Mouse (Mus musculus) large intestine, adult 2 months (tissue): Measurements from ENCODE around the gene Ier3. TPM values are rescaled to one million over a fixed set of nuclear protein-coding genes. Genes with fewer than 3 reads are reported as not detected.

ENCODE experiments used
- DNase-seq: peaks from one replicate; pipeline ENCODE4 v3.0.0-alpha.2; 2012; ENCODE audit warnings: low read depth, low spot score
- WGBS: fragments of 180-500 bp; shearing (Covaris S2); methylation state at CpG from one replicate; pipeline ENCODE4 v1.1.7; 2018; 5-methylcytosine and 5-hydroxymethylcytosine counted together
- polyA plus RNA-seq: library from polyadenylated mRNA; depleted of rRNA; stranded (reverse); fragments of >200 nt; gene quantifications from 2 replicates; pipeline ENCODE4 v1.2.3, GENCODE M21; 2012

Gene Ier3
- polyA plus RNA-seq, 1 experiment: 11.6 TPM

DNA sequence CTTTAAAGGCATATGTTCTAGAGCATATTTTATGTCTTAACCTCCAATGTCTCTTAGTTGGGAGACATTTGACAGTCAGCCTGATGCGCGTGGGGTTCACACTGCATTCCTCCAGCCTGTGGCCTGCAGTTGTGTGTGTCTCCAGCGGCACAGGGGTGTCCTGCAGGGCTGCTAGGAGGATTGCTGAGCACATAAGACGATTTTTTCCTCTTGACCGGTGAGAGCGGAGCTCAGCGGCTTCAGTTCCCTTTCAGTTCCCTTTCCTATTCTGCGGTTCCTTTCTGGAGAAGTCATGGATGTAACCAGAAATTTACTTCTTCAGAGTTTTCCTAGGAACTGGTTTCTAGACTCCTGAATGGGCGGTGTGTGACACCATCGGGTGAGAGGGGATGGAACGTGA is 12.1 kb upstream of the Ier3 start:
- 89% methylated on average over 11 of the region's 11 CpGs for WGBS
- DNase-seq: no peak

DNA sequence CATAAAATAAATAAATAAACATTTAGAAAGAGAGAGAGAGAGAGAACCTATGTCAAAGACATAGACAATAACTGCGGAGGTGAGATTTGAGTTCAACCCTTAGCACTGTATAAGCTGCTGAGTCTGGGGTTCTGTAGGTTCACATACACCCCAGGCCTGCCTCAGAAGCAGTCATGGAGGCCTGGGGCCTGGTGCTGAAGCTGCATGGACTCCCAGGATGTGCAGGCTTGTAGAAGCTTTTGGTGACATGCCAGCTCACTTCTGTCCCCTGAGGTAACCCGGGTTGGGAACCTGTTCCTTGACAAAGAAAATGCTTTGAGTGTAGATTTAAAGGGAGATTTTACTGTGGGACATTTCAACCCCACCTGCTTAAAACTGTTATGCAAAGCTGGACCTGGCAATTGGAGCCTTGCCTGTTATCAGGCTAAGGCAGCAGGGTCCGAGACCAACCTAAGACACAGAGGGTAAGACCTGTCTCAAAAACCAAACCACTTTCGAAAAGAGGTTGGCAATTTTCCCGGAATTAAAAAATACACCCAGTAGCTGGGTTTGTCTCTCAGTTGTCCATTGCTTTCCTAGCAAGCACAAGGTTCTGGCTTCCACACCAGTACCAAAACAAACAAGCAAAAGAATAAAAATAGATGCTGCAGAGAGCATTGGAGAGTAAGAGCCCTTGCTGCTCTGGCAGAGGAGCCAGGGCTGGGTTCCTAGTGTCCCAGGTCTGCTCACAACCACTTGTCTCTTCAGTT is 10.4 kb upstream of the Ier3 start:
- DNase-seq: no peak
- WGBS: 72% methylated on average over 5 of the region's 5 CpGs

DNA sequence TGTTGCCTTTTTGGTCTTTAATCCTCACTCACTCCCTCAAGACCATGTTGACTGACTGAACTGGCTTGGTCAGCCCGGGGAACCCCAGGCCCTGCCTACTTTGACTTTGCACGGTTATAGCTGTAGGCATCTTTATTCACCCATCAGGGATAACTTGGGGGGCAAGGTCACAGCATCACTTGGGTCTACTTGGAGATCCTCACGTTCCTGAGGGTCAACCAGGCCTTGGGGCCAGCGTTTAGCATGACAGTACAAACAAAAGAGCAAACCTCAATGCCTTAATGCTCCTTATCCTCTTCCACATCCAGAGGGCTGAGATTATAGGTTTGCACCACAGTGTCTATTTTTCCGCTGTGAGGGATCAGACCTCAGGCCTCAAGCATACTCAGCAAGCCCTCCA is 9.2 kb upstream of the Ier3 start:
- DNase-seq: no peak
- WGBS: 82% methylated on average over 5 of the region's 5 CpGs

DNA sequence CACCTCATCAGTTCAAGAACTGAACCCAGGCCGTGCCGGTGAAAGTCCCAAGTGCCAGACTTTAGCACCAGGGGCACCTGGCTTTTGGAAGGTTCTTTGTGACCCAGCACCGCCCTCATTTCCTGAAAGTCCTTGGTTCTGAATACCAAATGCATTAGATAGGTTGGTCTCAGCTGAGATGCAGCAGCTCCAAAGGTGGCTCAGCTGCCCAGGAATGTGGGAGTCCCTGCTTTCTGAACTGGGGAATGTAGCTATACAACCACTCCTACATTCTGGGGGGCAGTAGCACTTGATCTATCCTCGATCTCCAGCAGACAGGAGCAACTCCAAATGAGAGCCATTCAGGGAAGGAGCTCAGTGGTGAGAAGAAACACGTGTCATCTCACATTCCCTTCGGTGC is 8.7 kb upstream of the Ier3 start:
- no peak for DNase-seq
- 53% methylated on average over 6 of the region's 6 CpGs for WGBS

DNA sequence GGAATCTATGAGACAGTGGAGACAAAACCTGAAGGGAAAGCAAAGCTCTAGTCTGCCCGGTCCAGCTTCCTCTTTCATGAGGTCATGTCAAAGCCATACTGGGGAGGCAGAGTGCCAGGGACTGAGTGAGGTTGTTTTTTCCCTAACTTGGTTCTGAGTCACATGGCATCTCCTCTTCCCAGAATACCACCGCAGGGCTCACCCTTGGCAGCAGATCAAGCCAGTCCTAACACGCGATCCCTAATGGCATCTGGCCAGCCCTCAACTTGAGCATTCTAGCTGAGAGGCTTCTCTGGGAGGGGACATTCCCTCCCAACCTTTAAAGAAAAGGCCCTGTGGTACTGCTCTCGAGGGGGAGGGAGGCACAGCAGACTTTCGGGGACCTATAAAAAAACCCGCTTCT is 8.2 kb upstream of the Ier3 start:
- WGBS: 5% methylated on average over 7 of the region's 7 CpGs
- DNase-seq: peak; percentile 79

DNA sequence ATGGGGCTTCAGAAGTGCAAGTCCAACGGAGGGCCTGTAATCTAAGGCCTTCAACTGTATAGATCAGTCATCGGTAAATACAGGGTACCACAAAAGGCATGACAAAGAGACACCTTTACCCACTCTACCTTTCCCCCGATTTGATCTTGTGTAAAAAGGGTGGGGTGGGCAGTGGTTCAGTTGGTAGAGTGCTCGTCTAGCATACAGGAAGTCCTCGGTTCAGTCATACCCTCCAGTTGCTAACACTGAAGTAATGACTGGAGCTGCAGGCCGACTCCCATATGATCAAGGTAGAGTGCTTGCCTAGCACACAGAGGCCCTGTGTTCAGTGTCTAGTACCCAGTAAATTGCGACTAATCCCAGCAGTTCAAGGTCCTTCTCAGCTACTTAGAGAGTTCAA is 7.8 kb upstream of the Ier3 start:
- no peak for DNase-seq
- WGBS: 16% methylated on average over 7 of the region's 7 CpGs

DNA sequence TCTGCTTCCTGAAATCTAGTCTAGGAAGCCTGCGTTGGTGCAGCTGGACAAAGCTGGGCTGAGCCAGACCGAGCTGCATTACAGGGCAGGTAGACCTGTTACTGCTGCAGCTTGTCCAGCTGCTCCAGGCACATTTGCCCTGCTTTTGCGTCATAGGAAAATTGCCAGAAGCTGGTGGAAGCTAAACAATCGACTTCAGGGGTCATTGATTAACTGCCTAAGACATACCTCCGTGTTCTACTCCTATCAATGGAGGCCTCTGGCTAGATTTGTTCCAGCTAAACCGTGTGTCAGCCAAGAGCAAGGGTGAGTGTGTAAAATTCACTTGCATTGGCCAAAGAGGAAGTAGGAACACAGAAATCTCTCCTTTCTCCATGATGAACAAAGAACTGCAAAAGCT is 6.8 kb upstream of the Ier3 start:
- 15% methylated on average over 6 of the region's 6 CpGs for WGBS
- DNase-seq: no peak

DNA sequence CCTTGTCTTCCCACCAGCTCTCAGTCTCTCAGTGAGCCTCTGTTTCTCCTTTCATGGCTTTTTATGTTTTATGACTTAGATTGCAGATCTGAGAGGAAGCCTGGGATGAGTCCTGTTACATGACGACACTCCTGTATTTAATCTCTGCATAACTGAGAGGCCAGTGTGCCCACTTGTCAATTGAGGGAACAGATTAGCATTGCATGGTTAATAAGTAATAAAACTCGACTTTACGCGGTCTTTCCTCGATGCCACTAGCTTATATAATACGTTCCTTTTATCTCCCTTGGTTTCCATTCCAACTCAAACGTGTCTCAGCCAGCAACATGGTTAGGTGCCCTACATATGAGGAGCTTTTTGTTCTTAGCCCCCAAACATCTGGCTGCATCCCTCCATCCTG is 5.6 kb upstream of the Ier3 start:
- whole genome bisulfite sequencing: 22% methylated on average over 7 of the region's 7 CpGs
- DNase-seq: no peak

DNA sequence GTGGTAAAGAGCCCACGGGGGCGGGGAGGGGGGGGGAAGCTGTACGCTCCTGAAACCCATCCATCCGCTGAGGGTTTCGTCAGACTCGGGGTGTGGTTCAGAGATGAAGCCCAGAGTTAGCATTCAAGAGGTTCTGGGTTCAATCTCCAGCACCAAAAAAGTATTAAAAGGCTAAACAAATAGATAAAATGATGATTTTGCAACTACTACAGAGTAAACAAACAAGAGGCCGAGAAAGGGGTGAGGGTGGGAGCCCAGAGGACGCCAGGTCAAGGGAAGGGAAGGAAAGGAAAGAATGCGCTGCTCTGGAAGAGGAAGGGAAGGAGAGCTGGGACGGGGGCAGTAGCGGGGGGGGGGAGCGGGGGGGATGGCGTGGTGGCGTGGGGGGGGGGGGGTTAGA is 4.8 kb upstream of the Ier3 start:
- WGBS: 60% methylated on average over 11 of the region's 14 CpGs
- no peak for DNase-seq

DNA sequence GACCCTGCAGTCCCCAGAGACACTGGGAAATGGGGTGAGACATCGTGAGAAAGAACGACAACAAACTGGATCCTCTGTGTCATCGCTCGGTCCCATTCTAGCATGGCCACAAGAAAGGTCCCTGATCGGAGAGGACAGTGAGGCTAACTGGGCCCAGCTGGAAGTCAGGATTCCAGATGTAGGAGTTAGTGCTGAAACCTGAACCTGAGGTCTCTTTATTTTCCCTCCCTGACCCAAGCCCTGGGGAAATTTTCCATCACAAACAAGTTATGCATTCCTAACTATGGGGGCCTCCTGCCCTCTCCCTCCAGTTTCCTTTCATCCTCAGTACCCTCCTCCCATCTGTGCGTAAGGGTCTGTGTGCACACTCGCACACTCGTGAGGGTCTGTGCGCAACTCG is 4.3 kb upstream of the Ier3 start:
- 81% methylated on average over 10 of the region's 10 CpGs for WGBS

DNA sequence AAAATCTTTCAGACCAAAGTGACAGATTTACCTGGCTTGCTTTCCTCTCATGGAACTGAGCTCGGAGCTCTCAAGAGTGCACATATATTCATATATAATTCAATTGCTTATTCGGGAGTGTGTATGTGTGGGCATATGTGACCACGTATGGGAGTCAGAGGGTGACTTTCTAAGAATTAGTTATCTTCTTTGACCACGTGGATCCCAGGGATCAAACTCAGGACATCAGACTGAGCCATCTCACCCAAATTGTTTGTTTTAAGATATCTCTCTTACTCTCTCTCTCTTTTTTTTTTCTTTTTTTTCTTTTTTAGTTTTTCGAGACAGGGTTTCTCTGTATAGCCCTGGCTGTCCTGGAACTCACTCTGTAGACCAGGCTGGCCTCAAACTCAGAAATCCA is 1.4 kb upstream of the Ier3 start:
- no peak for DNase-seq
- 89% methylated on average over 5 of the region's 5 CpGs for WGBS

More for the DNA sequence above, 4.3 kb upstream of the Ier3 start:
- no peak for DNase-seq

DNA sequence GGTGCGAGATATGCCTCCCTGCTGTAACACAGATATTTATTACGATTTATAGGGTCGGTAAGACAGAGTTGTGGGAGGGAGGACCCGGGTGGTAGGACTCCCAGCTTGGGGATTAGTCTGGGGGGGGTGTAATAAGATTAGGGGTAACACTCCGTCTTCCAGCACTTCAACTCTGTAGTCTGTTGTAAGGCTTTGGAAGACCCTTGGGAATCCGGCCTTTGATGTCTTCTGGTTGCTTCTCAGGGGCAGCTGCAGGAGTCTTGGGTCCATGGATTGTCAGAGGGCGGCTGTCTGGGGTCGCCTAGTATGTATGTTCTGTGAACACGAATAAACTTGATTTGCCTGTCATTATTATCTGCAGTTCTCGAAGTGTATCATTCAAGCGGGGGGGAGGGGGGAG is 1.1 kb downstream of the Ier3 start:
- DNase-seq: no peak
- WGBS: 2% methylated on average over 11 of the region's 11 CpGs

DNA sequence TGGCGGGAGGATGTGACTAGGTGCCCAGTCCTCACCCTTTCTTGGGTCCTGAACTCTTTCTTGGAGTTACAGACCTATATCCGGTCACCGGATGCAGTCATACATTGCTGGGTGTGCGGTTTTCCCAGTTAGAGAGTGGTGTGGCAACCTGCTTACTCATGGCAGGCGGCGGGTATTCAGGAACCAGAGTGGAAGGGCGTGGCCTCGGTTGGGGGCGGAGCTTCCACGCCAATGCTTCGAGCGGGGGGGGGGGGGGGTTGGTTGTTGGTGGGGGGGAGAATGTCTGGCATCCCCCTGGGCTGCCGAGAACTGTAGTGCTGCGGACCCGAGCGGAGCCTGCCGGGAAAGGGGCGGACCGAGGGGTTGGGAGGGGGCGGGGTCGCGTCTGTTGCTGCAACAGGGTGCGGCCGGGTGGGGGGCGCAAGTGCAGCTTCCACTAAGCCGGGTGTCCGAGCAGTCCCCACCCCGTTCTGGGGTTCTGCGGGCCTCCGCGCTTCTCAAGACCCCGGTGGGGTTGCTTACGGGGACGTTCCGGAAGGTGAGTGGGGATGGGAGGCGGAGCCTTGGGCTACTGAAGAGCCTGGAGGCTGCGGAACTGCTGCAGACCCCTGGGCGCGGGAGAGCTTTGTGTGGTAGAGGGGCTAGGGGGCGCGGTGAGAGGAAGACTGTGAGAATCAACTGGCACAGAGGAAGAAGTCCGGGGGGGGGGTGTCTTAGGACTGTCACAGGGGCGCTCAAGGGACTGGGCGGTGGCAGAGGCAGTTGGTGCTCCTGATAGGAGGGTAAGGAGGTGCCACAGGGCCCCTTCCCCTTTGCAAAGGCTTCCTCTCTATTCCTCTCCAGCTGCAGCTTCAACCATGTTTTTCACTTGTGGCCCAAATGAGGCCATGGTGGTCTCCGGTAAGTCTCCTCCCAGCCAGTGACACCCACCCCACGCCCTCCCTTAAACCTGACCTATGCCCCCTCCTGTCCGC is 1.8 kb downstream of the Ier3 start, which contains the start of gene Flot1:
Flot1 (plus strand) TSS at position 267 of the 974 bp plus-strand sequence.
- 2% methylated on average over 47 of the region's 47 CpGs for WGBS
- DNase-seq: peak; percentile 84

DNA sequence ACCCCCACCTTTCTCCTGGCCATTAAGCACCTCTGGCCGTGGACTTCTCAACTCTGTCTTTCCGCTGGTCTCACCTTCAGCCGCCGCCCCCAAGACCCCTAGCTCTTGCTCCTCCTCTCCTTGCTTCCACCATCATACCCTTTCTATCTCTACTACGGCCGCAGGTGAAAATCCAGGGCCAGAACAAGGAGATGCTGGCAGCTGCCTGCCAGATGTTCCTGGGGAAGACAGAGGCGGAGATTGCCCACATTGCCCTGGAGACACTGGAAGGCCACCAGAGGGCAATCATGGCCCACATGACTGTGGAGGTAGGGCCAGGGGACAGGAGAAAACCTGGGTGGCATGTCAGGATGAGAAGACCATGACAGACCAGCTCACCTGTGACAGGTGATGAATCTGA is 2.9 kb downstream of the Ier3 start:
- WGBS: 70% methylated on average over 7 of the region's 7 CpGs
- no peak for DNase-seq

DNA sequence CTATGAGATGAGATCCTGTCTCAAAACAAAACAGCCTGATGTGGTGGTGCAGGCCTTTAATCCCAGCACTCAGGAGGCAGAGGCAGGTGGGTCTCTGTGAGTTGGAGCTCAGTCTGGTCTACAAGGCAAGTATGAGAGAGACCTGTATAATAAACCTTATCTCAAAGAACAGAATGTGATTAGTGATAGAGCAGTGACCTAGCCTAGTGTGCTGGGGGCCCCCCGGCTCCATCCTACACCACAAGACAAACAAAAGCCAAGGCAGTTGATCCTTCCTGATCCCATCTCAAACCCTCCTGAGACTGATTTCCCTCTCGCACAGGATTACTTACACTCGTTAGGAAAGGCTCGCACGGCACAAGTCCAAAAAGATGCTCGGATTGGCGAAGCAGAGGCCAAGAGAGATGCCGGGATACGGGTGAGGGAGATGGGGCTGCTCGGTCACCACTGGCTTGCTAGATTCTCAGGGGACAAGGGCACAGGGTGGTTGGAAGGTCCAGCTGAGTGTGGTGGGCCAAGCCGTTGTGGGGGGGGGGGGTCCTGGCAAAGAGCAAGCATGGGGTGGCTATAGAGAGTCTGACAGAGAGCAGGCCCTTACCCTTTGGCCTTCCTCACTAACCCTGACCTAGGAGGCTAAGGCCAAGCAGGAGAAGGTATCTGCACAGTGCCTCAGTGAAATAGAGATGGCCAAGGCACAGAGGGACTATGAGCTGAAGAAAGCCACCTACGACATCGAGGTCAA is 3.8 kb downstream of the Ier3 start:
- 91% methylated on average over 13 of the region's 13 CpGs for WGBS
- DNase-seq: no peak

DNA sequence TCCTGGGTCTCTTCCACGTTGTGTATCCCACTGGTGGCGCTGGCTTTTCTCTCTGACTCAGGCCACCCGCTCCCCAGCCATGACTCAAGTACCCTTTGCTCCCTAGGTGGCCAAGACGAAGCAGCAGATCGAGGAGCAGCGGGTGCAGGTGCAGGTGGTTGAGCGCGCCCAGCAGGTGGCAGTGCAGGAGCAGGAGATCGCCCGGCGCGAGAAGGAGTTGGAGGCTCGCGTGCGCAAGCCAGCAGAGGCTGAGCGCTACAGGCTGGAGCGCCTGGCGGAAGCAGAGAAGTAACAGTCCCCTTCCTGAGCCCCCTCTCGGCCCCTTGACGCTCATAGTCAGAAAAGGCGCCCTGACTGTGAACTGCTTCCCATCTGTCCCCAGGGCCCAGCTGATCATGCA is 8.3 kb downstream of the Ier3 start:
- no peak for DNase-seq

DNA sequence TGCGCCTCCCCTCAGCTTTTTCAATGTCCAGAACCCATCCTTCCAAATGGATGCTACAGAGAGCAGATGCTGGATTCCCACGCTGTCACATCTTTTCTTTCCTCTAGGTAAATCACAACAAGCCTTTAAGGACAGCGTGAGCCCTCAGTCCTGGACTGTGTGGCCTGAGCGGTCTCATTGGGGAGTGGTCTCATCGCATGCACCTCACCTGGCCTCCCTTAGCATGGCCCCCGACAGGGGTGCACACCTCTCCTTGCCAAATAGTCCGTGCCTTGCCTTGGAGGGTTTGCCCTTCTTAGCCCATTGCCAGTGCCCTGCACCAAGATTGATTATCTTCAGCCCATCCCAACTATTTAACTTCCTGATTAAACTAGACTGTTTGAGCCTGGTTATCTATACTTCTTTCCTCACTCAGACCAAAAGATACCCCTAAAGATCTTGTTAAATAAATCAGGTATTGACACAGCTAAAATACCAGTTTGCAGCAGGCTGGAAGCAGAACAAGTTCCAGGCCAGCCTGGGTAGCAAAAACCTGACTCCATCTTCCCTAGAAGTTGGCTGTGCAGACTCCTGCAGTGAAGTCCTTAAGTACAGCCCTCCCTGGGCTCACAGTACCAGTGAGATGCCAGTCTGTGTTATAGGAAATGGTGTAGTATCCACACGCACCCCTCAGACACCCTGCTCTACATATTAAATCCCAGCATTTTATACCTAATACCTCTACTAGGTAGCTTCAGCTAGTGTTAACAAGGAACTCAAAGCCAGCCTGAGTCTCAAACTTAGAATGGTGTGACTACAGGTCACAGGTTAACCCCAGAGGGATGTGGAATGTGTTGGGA is 11.1 kb downstream of the Ier3 start:
- DNase-seq: no peak
- 71% methylated on average over 8 of the region's 8 CpGs for WGBS

More for the DNA sequence above, 8.3 kb downstream of the Ier3 start:
- 5% methylated on average over 21 of the region's 21 CpGs for WGBS

DNA sequence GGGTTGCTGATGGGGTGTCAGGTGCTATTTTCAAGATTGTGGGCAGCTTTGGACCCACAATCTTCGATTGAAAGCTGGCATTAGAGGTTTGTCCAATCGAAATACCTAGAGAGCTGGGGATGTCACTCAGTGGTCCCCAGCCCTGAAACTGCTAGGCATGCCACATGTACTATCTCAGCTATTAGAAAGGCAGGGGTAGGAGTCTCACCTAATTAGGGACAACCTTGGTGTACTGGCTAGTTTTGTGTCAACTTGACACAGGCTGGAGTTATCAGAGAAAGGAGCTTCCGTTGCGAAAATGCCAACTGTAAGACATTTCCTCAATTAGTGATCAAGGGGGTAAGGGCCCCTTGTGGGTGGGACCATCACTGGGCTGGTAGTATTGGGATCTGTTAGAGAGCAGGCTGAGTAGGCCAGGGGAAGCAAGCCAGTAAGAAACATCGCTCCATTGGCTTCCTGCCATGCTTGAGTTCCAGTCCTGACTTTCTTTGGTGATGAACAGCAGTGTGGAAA is 11.8 kb downstream of the Ier3 start:
- 44% methylated on average over 5 of the region's 5 CpGs for WGBS
- DNase-seq: no peak

DNA sequence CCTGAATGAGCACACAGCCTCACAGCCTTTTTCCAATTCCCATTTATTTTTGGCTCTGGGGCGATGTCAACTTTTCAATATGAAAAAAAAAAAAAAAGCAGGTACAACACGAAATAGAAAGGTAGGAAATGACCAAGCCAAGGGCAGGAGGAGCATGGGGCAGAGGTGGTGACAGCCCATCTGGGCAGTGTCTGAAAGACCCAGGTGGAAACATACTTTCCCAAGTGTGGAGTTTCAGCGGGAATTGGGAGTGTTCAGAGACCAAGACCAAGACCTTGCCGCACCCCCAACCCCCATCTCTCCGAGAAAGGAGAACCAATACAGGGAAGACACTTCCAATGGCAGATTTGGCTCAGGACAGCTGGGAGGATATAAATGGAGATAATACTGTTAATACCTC is 12.4 kb downstream of the Ier3 start:
- no peak for DNase-seq
- WGBS: 62% methylated on average over 5 of the region's 5 CpGs
